Mouse (Mus musculus) lung, adult 2 months (tissue): ENCODE results near the gene Tm7sf2.

Source experiments
- CTCF ChIP-seq: fragments of 200-500 bp; IDR thresholded peaks from 2 replicates; pipeline ENCODE4 v1.5.1; 2011; ENCODE audit warnings: mild to moderate bottlenecking, low read length, control low read depth; ENCODE audit not compliant: insufficient read depth
- POLR2A ChIP-seq: fragments of 200-500 bp; IDR thresholded peaks from 2 replicates; pipeline ENCODE4 v1.6.1; 2011; ENCODE audit warnings: low read depth, mild to moderate bottlenecking, control low read depth, low read length, borderline replicate concordance; ENCODE audit errors: extremely low read depth

DNA sequence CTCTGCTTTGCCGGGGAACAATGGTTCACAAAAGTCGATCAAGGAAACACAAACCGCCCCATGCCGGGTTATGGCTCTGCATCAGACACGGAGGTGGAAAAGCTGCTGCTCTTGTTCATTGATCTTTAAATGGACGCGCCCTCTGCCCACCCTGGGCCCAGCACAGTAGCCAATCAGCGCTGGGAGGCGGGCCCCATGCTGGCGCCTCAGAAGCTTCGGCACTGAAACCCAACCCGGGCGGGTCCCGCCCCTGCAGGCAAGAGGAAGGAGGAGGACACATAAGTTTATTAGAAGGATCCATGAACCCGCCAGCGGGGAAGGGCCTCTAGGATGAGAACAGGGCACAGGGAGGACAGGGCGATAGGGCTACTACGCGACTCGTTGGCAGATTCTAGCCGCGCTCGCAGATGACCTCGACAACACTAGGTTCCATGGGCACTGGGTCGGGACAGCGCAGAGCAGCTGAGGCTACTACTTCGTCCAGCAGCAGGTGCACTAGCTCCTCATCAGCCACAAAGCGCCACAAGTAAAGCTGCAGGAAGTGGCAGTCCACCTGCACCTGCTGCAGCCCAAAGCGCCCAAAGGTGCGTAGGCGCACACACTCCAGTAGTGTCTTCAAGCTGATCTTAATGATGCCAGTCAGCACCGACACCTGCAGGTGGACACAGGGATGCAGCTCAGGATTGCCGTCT is at the start of gene Tm7sf2:
- TF ChIP-seq POLR2A, result no peak
- no peak for TF ChIP-seq CTCF
